Mouse (Mus musculus) right cerebral cortex, adult 18-20 months (tissue): ENCODE data around the gene Cd200r4.

ENCODE experiments used
- DNase-seq: peaks from one replicate; pipeline ENCODE4 v3.0.0; 2022; ENCODE audit warnings: mixed read lengths

The Cd200r4 gene

GRCm38 (mm10) chr16:44877595-44877994 lies 66.1 kb downstream of the Cd200r4 start:
- no peak for DNase-seq
